Mouse (Mus musculus) frontal cortex, adult 2 months (tissue): ENCODE measurements around the gene Coq9. TPM values are rescaled to one million over a fixed set of nuclear protein-coding genes. Genes with fewer than 3 reads are reported as not detected.
A peak's percentile ranks its signal among the peaks of the same experiment; 100 is the strongest.

Experiments
- DNase-seq, 2 experiments: peaks; one replicate each; pipeline ENCODE4 v3.0.0; 2022; ENCODE audit warnings: low spot score in 1 of 2; ENCODE audit errors: extremely low spot score in 1 of 2
- polyA plus RNA-seq: library from polyadenylated mRNA; depleted of rRNA; stranded (reverse); fragments of >200 nt; gene quantifications from 2 replicates; pipeline ENCODE4 v1.2.3, GENCODE M21; 2012

Gene Coq9
- polyA plus RNA-seq, 1 experiment, result 109 TPM

GRCm38 (mm10) chr8:94866921-94867320, 28.8 kb downstream of the Coq9 start:
- no peak for DNase-seq

GRCm38 (mm10) chr8:94869146-94869545, 31.0 kb downstream of the Coq9 start:
- DNase-seq, result no peak

DNA sequence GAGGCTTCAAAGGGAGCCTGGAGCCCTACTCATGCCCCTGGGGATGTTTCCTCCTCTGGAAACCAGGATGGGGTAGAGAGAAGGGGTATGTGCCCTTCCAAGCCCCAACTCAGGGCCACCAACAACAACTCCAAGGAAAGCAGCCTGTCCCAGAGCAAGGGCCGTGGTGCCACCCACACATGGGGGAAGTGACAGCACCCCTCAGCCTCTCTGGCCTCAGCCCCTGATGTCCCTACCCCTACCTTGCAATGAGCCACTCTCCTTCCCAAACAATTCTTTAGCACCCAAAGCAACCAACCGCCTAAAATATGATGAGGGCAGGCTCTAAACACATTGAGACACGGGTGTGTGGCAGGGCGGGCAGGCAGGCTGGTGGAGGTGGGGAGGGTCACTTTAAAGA, 31.9 kb downstream of the Coq9 start:
- no peak for DNase-seq

GRCm38 (mm10) chr8:94870474-94871107, 32.5 kb downstream of the Coq9 start:
- peak in 1 of 2 experiments; percentile 62 for DNase-seq

DNA sequence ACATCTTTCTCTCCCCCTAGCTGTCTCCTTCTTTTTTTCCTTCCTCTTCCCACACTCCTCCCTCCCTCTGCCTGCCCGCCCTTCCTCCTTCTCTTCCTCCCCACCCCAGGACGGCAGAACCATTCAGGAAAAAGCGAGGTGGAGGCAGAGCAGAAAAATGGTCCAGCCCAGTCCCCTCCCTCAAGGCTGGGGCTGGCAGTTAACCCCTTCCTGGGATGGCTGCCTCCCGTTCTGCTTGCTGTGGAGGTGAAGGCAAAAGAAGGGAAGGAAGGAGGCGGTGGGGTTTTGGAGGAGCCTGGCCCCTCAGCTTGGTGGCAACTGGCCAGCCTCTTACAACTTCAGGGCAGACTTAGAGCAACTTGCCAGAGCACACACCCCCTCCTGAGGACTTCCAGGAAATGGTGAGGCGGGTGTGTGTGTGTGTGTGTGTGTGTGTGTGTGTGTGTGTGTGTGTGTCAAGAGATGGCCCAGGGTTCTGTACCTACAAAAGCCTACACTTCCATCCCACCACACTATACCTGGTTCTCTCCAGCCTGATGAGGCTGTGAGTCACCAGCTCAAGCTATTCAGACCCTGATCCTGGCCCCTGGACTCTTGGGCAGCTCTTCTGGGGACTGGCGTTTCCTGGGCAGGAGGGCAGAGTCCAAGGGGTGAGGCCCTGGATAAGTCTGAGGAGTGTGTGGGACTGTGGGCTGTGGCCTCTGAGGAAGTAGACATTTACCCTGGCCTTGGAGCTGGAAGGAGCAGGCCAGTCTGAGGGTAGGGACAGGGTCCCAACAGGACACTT, 33.2 kb downstream of the Coq9 start:
- peak in 1 of 2 experiments; percentile 82 for DNase-seq

DNA sequence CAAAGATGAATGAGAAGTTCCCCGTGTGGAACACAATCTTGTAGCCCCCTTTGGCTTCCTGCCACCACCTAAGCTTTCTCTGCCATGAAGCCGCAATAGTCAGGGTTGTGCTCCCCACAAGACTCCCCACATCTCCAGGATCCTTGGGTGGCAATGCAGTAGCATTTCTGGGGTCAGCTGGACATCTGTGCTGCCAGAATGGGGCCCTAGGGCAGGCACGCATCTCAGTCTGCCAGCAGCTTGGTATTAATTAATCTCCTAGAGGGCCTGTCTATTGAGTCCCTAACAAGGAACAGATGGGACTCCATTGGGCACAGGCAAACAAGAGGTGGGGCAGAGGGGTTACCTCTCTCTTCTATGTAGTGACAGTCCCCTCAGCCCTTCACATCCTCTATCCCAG, 34.0 kb downstream of the Coq9 start:
- DNase-seq, result no peak

DNA sequence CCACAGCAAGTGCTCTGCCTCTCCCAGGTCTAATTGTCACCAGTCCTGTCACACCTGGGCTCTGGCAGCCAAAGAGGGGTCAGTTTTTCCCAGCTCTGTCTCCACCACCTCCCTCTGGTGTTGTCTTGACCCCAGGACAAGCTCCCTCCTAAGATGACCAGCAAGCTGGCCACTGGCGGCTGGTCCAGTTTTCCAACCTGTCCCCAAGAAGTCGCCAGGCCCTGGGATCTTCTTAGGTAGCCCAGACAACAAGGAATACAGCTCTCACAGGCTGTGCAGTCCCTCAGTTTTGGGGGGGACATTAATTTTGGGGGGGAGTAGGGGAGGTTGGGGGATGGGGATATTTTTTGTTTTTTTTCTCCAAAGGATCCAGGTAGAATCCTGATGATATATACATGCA, 34.5 kb downstream of the Coq9 start:
- DNase-seq, result no peak

DNA sequence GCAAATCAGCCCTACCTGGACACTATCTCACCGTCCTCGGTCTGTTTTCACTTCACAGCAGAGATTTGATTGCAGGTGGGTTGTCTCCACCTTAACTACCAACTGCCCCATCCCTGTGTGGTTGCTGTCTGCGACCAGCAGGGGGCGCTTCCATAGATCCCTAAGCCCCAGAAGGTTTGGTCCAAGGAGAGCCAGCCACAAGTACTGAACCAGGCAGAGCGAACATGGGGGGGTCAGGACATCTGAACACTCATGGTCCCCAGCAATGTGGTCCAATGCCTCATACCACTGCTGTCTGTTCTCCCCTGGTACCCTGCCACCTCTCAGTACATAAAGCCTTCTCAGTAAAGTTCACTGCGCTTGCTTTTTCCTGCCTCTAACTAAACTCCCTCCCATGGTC, 36.2 kb downstream of the Coq9 start:
- DNase-seq, result peak in 1 of 2 experiments; percentile 81

GRCm38 (mm10) chr8:94875096-94875870, 37.2 kb downstream of the Coq9 start:
- DNase-seq, result no peak

DNA sequence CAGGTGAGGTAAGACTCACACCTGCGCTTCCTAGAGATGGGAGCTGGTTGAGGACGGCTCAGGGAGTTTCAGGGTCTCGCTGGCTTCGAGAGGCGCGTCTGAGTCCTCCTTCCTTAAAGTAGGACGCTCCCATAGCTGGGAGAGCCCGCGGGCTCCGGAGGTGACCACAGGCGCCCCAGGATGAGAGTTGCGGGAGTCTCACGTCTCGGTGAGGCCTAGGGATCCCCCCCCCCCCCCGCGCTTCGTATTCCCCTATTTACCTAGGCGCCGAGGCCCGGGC, 37.7 kb downstream of the Coq9 start:
- no peak for DNase-seq

GRCm38 (mm10) chr8:94876197-94876730, 38.1 kb downstream of the Coq9 start, which contains the start of gene Dok4:
Dok4 (minus strand) TSS chr8:94876330.
- peak in 1 of 2 experiments; percentile 76 for DNase-seq

DNA sequence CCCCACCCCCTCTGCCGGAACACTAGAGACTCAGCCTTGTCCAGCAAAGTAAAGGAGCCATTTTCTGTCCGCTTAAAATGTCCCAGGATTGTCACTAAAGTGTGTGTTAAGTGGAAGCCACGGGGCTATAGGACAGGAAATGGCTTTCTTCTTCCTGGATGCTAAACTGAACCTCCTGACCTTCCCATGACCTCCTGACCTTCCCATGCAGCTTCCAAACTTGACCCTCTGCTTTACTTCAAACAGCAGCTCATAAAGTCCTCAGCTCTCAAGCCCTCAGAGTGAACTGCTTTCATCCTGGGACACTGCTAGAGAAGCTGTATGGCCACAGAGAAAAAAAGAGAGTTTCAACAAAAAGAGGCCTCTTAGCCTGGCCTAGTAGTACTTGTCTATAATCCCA, 38.7 kb downstream of the Coq9 start:
- no peak for DNase-seq

GRCm38 (mm10) chr8:94880742-94881141, 42.6 kb downstream of the Coq9 start:
- no peak for DNase-seq

DNA sequence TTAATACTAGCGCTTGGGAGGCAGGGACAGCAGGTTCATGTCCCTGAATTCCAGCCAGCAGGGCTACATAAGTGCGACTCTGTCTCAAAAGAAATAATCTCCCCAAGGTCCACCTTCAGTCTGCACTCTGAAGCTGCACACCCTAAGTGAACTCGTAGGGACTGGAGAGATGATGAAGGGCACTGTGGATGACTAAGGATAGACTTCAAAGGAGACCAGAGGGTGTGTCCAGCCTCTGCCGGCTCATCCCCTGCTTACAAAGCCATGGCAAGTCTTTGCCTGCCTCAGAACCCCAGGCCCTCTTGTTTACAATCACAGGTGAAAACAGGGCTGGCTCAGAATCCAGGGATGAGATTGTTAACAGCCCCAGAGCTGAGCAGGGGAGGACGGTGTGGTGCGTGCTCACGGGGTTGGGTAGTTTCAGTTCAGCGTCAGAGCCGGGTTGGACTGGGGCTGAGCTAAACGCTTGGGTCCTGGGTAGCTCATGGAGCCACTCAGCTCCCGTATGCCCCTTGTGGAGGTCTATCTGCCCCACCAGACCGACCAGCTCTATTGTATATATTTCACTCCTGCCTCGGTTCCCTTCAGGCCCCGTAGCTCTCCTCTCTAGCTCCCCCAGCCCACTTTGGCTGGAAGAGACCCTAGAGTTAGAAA, 50.4 kb downstream of the Coq9 start:
- no peak for DNase-seq

DNA sequence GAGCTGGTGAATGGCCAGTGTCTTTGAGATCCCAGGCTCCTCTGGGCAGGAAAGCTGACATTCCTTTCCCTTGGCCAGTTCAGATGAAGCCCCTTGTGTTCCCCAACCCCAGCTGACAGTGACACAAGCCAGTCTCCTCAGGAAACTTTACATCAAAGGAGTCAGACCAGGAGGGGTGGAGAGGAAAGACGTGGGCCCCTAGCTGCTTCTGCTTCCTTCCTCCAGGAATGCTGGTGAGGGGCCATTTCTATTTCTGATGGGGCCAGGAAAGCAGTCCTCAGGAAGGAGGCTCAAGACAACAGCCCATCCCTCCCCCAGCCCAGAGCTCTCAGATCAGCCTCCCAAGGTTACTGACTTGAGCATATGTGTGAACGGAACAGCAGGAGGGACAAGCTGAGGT, 54.8 kb downstream of the Coq9 start:
- DNase-seq, result no peak

DNA sequence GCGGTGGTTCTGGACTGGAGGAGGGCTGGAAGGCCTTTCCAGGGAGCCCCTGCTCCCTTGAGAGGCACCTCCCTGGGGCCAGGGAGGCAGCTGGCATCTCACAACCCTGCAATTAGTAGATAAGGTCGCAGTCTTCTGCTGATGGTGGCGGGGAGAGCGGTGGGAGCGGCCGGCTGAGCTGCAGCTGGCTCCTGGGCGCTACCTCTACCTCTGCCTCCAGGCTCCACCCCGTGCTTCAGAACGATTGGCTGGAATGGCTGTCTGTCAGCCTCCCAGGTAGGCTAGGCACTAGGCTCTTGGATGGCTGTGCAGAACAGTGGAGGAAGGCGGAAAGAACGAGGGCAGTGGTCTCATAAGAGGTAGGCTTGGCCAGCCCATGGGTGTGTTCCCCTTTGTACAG, 61.1 kb downstream of the Coq9 start:
- no peak for DNase-seq

DNA sequence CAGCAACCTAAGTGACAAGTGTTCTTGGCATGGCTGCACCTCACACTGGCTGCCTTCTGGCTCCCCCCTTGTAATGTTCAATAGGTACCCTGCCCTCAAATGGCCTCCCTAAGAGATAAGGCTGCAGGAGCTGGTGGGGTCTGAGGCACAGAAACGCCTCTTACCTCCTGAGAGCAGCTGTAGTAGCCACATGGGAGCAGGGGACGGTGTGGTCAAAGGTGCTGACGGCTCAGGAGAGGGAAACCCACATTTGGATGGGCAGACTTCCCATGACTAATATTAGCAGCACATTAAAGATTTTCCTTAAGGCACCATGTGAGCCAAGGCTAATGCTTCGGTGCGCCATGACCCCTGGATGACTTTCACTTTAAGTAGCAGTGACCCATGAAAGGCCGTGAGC, 62.5 kb downstream of the Coq9 start:
- DNase-seq, result no peak

- DNase-seq, result no peak
These were observed 62.9 kb downstream of the Coq9 start for GRCm38 (mm10) chr8:94901031-94901430.

DNA sequence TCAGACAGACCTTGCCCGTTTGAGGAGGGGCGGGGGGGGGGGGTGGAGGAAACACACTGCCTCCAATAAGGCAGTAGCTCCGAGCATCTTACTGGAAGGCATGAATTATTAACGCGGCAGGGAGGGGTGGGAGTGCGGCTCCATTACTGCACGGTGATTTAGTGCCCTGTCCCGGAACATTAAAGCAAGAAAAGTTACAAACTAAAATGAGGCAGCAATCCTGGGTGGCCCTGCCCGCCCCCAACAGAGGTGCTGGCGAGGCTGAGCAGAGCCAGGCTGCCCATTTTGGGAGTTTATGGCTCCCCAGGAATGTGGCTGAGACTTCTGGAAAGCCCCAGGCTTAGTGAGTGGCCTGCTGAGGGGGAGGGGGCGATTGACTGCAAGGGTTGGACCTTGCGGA, 65.6 kb downstream of the Coq9 start:
- no peak for DNase-seq
